Mouse (Mus musculus): Measurements from ENCODE around the gene Gata5.

Gene Gata5

DNA sequence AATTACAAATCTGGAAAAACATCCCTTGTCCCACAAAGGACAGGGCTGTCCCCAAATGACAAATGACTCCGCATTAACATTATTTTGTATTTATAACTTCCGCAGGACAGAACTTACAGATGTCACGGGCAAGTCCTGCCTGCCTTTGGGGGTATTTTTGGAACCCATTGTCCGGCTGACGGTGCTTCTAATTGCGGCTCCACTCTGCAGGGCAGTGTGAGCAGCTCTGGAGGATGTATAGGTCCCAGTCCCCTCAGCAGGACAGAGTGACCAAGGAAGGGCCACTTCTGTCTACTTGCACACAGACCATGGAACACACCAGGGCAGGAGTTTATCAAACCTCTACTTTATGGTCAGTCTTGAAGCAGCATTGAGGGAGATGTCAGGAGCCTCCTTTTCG, 16.9 kb downstream of the Gata5 start:
- in situ Hi-C loops (cut with MboI; ENCODE audit: low pct_unique_long_range_greater_than_20kb in 1 of 2, low sequenced_read_pairs in 2 of 2, unreplicated experiment in 1 of 2), result no loop called here

GRCm38 (mm10) chr2:180314292-180314691, 20.2 kb downstream of the Gata5 start:
- in situ Hi-C loops (cut with MboI; ENCODE audit: low pct_unique_long_range_greater_than_20kb in 1 of 2, low sequenced_read_pairs in 2 of 2, unreplicated experiment in 1 of 2), result no loop called here

DNA sequence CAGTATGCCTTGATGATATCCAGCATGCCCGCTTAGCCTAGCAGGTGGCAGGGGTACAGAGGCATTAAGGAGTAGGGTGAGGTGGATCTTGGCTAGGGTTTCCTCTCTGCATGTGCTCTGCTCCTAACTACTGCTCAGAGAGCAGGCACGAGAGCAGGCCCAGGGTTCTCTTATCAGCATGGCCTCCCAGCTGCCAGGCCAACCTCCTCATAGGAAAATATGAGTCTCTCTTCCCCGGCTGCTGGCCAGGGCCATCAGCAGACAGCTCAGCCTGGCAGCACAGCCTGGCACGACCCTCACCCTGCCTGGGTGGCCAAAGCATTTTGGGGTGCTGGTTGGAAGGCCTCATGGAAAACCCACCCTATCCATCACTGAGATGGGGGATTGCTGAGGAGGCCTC, 23.4 kb downstream of the Gata5 start:
- in situ Hi-C loops (cut with MboI; ENCODE audit: low pct_unique_long_range_greater_than_20kb in 1 of 2, low sequenced_read_pairs in 2 of 2, unreplicated experiment in 1 of 2), result no loop called here

DNA sequence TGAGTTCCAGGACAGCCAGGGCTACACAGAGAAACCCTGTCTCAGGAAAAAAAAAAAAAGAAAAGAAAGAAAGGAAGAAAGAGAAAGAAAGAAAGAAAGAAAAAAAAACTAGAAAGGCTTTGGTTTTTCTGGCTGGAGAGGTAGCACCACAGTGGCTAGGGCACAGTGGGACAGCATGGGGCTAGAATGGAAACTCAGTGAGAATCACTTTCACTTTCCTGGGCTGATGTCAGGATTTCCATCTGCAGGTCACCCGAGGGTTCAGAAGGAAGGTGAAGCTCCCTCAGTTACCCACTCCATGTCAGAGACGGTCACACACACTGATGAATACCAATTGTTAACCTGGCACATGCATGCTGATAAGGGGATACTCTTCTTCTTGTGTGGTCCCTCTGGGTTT, 26.8 kb downstream of the Gata5 start:
- in situ Hi-C loops (cut with MboI; ENCODE audit: low pct_unique_long_range_greater_than_20kb in 1 of 2, low sequenced_read_pairs in 2 of 2, unreplicated experiment in 1 of 2), result no loop called here

- in situ Hi-C loops (cut with MboI; ENCODE audit: low pct_unique_long_range_greater_than_20kb in 1 of 2, low sequenced_read_pairs in 2 of 2, unreplicated experiment in 1 of 2), result no loop called here
Observed at GRCm38 (mm10) chr2:180306423-180307168, 27.9 kb downstream of the Gata5 start.

GRCm38 (mm10) chr2:180306009-180306408, 28.5 kb downstream of the Gata5 start:
- in situ Hi-C loops (cut with MboI; ENCODE audit: low pct_unique_long_range_greater_than_20kb in 1 of 2, low sequenced_read_pairs in 2 of 2, unreplicated experiment in 1 of 2), result no loop called here

DNA sequence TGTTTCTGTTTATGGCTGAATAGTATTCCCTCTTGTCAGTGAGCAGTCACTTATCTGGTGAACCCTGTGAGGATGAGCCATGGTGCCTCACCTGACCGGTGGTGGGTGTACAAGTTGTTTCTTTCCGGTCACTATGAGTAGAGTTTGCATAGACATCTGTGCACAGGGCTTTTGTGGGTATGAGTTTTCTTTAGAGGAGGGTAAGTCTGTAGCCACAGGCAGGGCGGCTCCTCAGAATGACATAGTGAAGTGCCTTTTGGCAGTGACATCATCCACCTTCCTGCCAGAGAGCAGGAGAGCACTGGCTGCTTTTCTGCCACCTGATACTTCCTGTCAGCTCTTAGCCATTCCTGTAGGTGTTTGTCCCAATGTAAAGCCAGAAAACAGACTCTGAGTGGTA, 29.0 kb downstream of the Gata5 start:
- in situ Hi-C loops (cut with MboI; ENCODE audit: low pct_unique_long_range_greater_than_20kb in 1 of 2, low sequenced_read_pairs in 2 of 2, unreplicated experiment in 1 of 2), result no loop called here

- in situ Hi-C loops (cut with MboI; ENCODE audit: low pct_unique_long_range_greater_than_20kb in 1 of 2, low sequenced_read_pairs in 2 of 2, unreplicated experiment in 1 of 2), result no loop called here
Observed at GRCm38 (mm10) chr2:180304554-180304953, 29.9 kb downstream of the Gata5 start.

- in situ Hi-C loops (cut with MboI; ENCODE audit: low pct_unique_long_range_greater_than_20kb in 1 of 2, low sequenced_read_pairs in 2 of 2, unreplicated experiment in 1 of 2), result no loop called here
Observed at GRCm38 (mm10) chr2:180303468-180303867, 31.0 kb downstream of the Gata5 start.

GRCm38 (mm10) chr2:180302201-180302600, 32.3 kb downstream of the Gata5 start:
- in situ Hi-C loops (cut with MboI; ENCODE audit: low pct_unique_long_range_greater_than_20kb in 1 of 2, low sequenced_read_pairs in 2 of 2, unreplicated experiment in 1 of 2), result no loop called here

DNA sequence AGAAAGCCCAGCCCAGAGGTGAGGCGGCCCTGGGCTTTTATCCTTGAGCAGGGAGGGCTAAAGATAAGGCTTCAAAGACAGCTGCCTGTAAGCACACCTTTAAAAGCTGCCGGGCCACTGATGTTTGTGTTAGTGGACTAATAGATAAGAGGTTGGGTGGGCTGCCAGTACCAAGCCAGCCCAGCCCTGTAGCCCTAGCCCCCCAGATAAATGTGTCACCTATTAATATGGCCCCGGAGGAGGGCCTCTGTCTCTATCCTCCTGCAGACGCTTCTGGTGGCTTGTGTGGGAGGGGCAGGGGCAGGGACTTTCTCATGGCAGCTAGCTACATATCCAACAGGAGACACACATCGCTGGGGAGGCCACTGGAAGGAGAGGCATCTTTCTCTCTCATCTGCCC, 33.7 kb downstream of the Gata5 start:
- in situ Hi-C loops (cut with MboI; ENCODE audit: low pct_unique_long_range_greater_than_20kb in 1 of 2, low sequenced_read_pairs in 2 of 2, unreplicated experiment in 1 of 2), result no loop called here

DNA sequence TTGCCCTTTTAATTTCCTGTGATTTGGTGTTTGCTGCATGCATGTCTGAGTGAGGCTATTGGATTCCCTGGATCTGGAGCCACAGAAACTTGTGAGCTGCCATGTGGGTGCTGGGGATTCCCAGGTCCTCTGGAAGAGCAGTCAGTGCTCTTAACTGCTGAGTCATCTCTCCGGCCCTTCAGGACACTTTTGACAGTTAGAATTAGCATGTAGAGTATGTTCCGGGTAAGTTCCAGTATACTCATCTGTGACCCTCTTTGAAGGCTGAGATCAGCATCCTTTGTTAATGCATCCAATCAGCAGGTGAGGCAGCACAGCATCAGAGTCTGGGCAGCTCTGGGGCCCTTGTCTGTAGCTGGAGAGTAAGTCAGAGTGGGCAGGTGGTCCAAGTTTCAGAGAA, 34.2 kb downstream of the Gata5 start:
- in situ Hi-C loops (cut with MboI; ENCODE audit: low pct_unique_long_range_greater_than_20kb in 1 of 2, low sequenced_read_pairs in 2 of 2, unreplicated experiment in 1 of 2), result no loop called here

DNA sequence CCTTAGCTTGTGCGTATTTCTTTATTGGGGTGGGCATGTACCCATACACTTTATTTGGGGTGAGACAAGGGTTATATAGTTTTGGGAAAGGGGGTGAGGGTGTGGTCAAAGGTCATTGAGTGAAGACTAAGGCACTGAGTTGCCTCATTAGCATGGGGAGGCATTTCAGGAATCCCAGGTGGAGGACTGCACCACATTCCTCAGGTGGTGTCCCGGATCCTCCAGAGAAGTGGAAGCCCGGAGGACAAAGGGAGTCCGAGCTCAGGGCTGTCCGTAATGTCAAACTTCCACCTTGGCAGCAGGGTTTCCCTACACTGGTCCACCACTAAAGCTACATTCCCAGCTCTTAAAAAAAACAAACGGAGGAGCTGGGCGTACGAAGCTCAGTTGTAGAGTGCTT, 41.6 kb downstream of the Gata5 start:
- in situ Hi-C loops (cut with MboI; ENCODE audit: low pct_unique_long_range_greater_than_20kb in 1 of 2, low sequenced_read_pairs in 2 of 2, unreplicated experiment in 1 of 2), result no loop called here

DNA sequence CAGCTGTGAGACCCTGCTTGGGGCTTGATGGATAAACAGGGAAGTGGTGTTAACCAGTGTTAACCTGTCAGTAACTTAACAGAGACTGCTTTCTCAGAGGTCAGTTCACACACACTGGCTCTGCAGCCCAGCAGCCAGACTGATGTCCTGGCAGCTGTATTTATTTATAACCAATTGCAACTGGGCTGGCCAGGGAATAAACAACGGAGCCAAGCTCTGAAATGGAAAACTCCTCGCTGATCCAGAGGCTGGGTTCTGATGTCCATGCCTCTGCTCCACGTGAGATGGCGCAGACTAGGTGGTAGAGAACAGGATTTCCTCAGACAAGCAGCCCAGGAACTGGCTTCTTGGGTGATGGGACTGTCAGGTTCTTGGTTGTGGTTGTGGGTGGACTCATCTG, 42.5 kb downstream of the Gata5 start:
- in situ Hi-C loops (cut with MboI; ENCODE audit: low pct_unique_long_range_greater_than_20kb in 1 of 2, low sequenced_read_pairs in 2 of 2, unreplicated experiment in 1 of 2), result no loop called here

DNA sequence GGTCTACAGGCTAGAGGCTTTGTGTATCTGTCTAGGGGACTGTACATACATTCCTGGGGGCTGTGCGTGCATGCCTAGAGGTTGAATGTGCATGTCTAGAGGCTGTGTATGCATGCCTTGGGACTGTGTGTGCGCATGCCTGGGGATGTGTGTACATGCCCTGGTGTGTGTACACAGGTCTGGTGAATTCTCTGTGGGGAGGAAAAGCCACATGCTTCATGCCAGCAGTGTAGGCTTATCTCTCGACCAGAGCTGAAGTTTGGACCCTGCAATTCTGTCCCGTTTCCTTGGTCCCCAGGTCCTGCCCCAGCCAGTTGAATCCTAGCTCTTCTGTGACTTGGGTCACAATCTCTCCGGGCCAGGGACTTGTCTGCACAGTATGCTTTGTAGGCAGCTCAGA, 42.9 kb downstream of the Gata5 start:
- in situ Hi-C loops (cut with MboI; ENCODE audit: low pct_unique_long_range_greater_than_20kb in 1 of 2, low sequenced_read_pairs in 2 of 2, unreplicated experiment in 1 of 2), result no loop called here

DNA sequence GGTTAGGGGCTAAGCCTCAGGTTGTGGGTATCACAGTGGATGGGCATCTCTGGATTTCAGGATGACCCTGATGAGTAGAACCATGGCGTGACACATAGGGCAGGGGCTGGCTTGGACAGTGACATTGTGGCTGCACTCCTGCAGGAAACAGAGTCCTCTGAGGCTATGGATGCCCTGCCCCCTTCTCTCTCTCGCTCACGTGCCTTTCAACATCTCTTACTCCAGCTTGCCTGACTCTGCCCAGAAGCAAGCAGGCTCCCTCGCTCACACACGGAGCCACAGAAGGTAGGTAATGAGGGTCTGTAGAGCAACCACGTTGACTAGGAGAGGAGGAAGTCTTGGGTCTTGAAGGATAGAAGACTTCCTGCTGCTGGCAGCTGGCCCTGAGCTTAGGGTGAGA, 44.0 kb downstream of the Gata5 start:
- in situ Hi-C loops (cut with MboI; ENCODE audit: low pct_unique_long_range_greater_than_20kb in 1 of 2, low sequenced_read_pairs in 2 of 2, unreplicated experiment in 1 of 2), result no loop called here

DNA sequence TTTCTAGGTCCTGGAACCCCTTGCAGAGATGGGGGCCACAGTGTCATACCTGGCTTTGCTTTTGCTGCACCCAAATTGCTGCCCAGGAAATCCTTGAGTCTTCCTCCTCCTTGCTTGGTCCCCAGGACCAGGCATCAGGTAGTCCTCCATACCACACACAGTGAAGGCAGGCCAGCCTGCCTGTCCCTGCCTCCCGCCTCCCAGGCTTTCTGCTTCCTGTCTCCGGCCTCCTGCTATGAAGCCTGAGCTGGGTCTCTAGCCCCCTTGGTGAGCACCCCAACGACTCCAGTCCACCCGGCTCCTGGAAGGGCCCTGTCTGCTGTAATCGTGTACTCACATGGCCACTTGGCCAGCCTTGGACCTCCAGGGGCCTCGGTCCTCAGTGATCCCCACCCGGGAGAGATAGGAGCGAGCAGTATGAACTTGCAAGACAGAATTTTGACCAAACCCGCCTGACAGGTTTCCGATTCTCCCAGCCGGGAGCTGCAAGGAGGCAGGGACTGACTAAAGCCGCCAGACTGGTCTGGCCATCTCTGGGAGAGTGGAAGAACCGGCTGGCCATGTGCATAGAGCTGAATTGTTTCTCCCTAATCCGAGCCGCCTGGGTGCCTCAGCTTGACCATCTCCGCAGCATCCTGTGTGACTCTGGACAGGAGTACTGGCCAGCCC, 44.9 kb downstream of the Gata5 start, which contains the start of gene Rbbp8nl:
Gene Rbbp8nl, minus strand, starts transcription at position 440 of the 669 bp plus-strand sequence.
- in situ Hi-C loops (cut with MboI; ENCODE audit: low pct_unique_long_range_greater_than_20kb in 1 of 2, low sequenced_read_pairs in 2 of 2, unreplicated experiment in 1 of 2), result no loop called here

GRCm38 (mm10) chr2:180288966-180289365, 45.5 kb downstream of the Gata5 start:
- in situ Hi-C loops (cut with MboI; ENCODE audit: low pct_unique_long_range_greater_than_20kb in 1 of 2, low sequenced_read_pairs in 2 of 2, unreplicated experiment in 1 of 2), result no loop called here

DNA sequence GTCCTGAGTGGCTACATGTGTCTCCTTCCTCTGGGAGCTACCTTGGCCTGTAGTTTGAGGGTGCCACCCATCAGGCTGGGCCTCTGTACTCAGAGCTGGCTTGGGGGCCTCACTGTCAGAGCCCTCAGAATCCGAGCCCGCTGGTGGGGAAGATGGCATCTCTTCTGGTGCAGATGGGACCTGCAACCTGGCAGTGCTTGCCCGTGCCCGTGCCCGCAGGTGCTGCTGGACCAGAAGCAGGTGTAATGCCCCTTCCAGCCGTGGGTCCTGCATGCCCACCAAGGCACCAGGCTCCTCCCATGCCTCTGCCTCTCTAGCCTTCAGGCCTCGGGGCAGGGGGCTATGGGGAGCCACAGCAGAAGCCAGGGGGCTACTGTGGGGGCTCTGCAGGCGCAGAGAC, 55.2 kb downstream of the Gata5 start:
- in situ Hi-C loops (cut with MboI; ENCODE audit: low pct_unique_long_range_greater_than_20kb in 1 of 2, low sequenced_read_pairs in 2 of 2, unreplicated experiment in 1 of 2), result no loop called here

- in situ Hi-C loops (cut with MboI; ENCODE audit: low pct_unique_long_range_greater_than_20kb in 1 of 2, low sequenced_read_pairs in 2 of 2, unreplicated experiment in 1 of 2), result no loop called here
Observed at GRCm38 (mm10) chr2:180277773-180278320, 56.7 kb downstream of the Gata5 start.

Data from mouse embryonic stem cell (cell line).